Mouse (Mus musculus): Measurements from ENCODE around the gene Dbp. TPM values are rescaled to one million over a fixed set of nuclear protein-coding genes. Genes with fewer than 3 reads are reported as not detected.

The Dbp gene
- total RNA-seq, 2 experiments from 2014 or later, result 40.9 to 51.0 TPM

GRCm38 (mm10) chr7:45689099-45689498 lies 15.8 kb upstream of the Dbp start:
- no peak for DNase-seq (ENCODE audit: extremely low spot score in 1 of 2, low spot score in 2 of 2)
- intact Hi-C loops (cut with DNase I), result loop anchor here (10.0 kb wide), 1 partner anchor 214 kb away; no protein-coding TSS in a partner anchor

- DNase-seq (ENCODE audit: extremely low spot score in 1 of 2, low spot score in 2 of 2), result no peak
- intact Hi-C loops (cut with DNase I), result loop anchor here (5.0 to 10.0 kb wide), 2 partner anchors 82 to 215 kb away; no protein-coding TSS in a partner anchor
Measured at GRCm38 (mm10) chr7:45689800-45690199, 15.1 kb upstream of the Dbp start.

- intact Hi-C loops (cut with DNase I), result loop anchor here (5.0 kb wide), 1 partner anchor 85 kb away; no protein-coding TSS in a partner anchor
- DNase-seq (ENCODE audit: extremely low spot score in 1 of 2, low spot score in 2 of 2), result no peak
Measured at GRCm38 (mm10) chr7:45692364-45692763, 12.5 kb upstream of the Dbp start.

GRCm38 (mm10) chr7:45693921-45694591 lies 10.8 kb upstream of the Dbp start, which contains the start of gene Sec1:
Sec1 (minus strand) TSS chr7:45694402.
- DNase-seq (ENCODE audit: extremely low spot score in 1 of 2, low spot score in 2 of 2), result peak in 1 of 2 experiments; percentile 36
- intact Hi-C loops (cut with DNase I), result loop anchor here (5.0 kb wide), 1 partner anchor 87 kb away; no protein-coding TSS in a partner anchor

- intact Hi-C loops (cut with DNase I), result no loop called here
- no peak for DNase-seq (ENCODE audit: extremely low spot score in 1 of 2, low spot score in 2 of 2)
Measured at GRCm38 (mm10) chr7:45695098-45695497, 9.8 kb upstream of the Dbp start.

- DNase-seq (ENCODE audit: extremely low spot score in 1 of 2, low spot score in 2 of 2), result no peak
- intact Hi-C loops (cut with DNase I), result no loop called here
Measured at GRCm38 (mm10) chr7:45697894-45698293, 7.0 kb upstream of the Dbp start.

GRCm38 (mm10) chr7:45699523-45700141 lies 5.3 kb upstream of the Dbp start, which contains the start of gene Car11:
Car11 (plus strand) TSS chr7:45699843.
- DNase-seq (ENCODE audit: extremely low spot score in 1 of 2, low spot score in 2 of 2), result peak in 1 of 2 experiments; percentile 74
- intact Hi-C loops (cut with DNase I), result no loop called here

GRCm38 (mm10) chr7:45700301-45701015 lies 4.4 kb upstream of the Dbp start:
- intact Hi-C loops (cut with DNase I), result no loop called here
- DNase-seq (ENCODE audit: extremely low spot score in 1 of 2, low spot score in 2 of 2), result peak in 1 of 2 experiments; percentile 80

- intact Hi-C loops (cut with DNase I), result no loop called here
- DNase-seq (ENCODE audit: extremely low spot score in 1 of 2, low spot score in 2 of 2), result no peak
Measured at GRCm38 (mm10) chr7:45701072-45701471, 3.8 kb upstream of the Dbp start.

- no peak for DNase-seq (ENCODE audit: extremely low spot score in 1 of 2, low spot score in 2 of 2)
- intact Hi-C loops (cut with DNase I), result no loop called here
Measured at GRCm38 (mm10) chr7:45701607-45702006, 3.3 kb upstream of the Dbp start.

GRCm38 (mm10) chr7:45702316-45702715 lies 2.6 kb upstream of the Dbp start:
- intact Hi-C loops (cut with DNase I), result no loop called here
- no peak for DNase-seq (ENCODE audit: extremely low spot score in 1 of 2, low spot score in 2 of 2)

GRCm38 (mm10) chr7:45702809-45703520 lies 1.9 kb upstream of the Dbp start:
- DNase-seq (ENCODE audit: extremely low spot score in 1 of 2, low spot score in 2 of 2), result no peak
- intact Hi-C loops (cut with DNase I), result no loop called here

GRCm38 (mm10) chr7:45703521-45704033 lies 1.3 kb upstream of the Dbp start:
- intact Hi-C loops (cut with DNase I), result no loop called here

GRCm38 (mm10) chr7:45704046-45704559 lies 785 bp upstream of the Dbp start:
- peak; percentile 80 to 84 for DNase-seq (ENCODE audit: extremely low spot score in 1 of 2, low spot score in 2 of 2)
- intact Hi-C loops (cut with DNase I), result no loop called here

More at GRCm38 (mm10) chr7:45703521-45704033, 1.3 kb upstream of the Dbp start:
- DNase-seq (ENCODE audit: extremely low spot score in 1 of 2, low spot score in 2 of 2), result peak in 1 of 2 experiments; percentile 65

GRCm38 (mm10) chr7:45705443-45705864 lies 566 bp downstream of the Dbp start:
- intact Hi-C loops (cut with DNase I), result no loop called here
- peak in 1 of 2 experiments; percentile 71 for DNase-seq (ENCODE audit: extremely low spot score in 1 of 2, low spot score in 2 of 2)

GRCm38 (mm10) chr7:45705873-45706281 lies 989 bp downstream of the Dbp start:
- peak in 1 of 2 experiments; percentile 95 for DNase-seq (ENCODE audit: extremely low spot score in 1 of 2, low spot score in 2 of 2)
- intact Hi-C loops (cut with DNase I), result no loop called here

GRCm38 (mm10) chr7:45706721-45707241 lies 1.9 kb downstream of the Dbp start:
- peak in 1 of 2 experiments; percentile 96 for DNase-seq (ENCODE audit: extremely low spot score in 1 of 2, low spot score in 2 of 2)
- intact Hi-C loops (cut with DNase I), result no loop called here

- intact Hi-C loops (cut with DNase I), result no loop called here
- peak; percentile 92 to 98 for DNase-seq (ENCODE audit: extremely low spot score in 1 of 2, low spot score in 2 of 2)
Measured at GRCm38 (mm10) chr7:45707375-45707967, 2.6 kb downstream of the Dbp start.

All from left cerebral cortex, postnatal 10 days (tissue).